Mouse (Mus musculus) embryo, embryonic 9.5 days (tissue): ENCODE measurements at regions not wholly inside any gene's neighbourhood (a gene's known extent, or its start where the extent isn't known, plus 50 kb on each side); places are given as distances from the start of the nearest gene placed in this dataset.

Experiments used
- DNase-seq: peaks from one replicate; pipeline ENCODE4 v3.0.0-alpha.2; 2017; ENCODE audit errors: extremely low spot score

DNA sequence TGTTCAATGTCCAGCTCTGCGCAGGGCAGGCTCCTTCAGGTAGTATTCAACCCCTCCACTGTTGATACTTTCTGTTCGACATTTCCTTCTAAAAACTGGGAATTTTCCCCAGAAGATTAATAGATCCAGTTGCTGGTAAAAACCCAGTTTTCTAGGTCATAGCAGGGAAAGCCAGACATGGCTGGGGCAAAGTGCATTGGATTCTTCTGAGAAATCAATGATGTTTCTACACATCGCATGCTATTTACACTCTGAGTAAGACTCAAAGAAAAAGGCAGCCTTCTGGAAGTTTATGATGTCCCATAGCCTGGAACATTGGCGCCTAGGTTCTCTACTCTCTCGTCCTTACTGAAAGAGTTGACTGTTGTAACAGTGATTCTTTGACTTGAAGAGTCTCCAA is 80.0 kb upstream of the Nphp3 start:
- no peak for DNase-seq

DNA sequence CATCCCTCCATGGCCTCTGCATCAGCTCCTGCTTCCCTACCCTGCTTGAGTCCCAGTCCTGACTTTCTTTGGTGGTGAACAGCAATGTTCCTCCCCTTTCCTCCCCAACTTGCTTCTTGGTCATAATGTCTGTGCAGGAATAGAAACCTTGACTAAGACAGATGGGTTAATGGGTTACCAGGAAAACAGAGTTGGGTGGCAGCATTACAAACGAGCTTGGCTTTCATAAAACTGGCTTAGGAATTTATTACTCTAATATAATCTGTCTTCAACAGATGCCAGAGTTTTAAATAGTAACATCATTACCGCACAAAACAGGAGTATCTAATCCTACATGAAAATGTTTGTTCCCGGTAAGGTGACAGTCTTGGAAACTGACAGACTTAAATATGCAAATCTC is 77.7 kb upstream of the Nphp3 start:
- no peak for DNase-seq

DNA sequence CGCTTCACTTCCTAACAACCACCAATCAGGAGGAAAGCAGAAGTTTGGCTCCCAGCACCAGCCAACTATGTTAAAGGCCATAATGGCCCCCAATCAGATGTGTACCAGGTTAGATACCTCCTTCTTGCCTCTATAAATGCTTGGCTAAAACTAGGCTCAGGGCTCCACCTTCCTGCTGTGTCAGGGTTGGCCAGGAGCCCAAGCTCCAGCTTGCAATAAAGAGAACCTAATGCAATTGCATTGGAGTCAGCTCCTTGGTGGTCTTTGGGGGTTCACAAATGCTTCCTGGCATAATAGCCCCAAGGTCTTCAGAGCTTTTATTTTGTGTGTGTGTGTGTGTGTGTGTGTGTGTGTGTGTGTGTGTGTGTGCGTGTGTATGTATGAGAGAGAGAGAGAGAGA is 76.9 kb upstream of the Nphp3 start:
- DNase-seq = no peak

DNA sequence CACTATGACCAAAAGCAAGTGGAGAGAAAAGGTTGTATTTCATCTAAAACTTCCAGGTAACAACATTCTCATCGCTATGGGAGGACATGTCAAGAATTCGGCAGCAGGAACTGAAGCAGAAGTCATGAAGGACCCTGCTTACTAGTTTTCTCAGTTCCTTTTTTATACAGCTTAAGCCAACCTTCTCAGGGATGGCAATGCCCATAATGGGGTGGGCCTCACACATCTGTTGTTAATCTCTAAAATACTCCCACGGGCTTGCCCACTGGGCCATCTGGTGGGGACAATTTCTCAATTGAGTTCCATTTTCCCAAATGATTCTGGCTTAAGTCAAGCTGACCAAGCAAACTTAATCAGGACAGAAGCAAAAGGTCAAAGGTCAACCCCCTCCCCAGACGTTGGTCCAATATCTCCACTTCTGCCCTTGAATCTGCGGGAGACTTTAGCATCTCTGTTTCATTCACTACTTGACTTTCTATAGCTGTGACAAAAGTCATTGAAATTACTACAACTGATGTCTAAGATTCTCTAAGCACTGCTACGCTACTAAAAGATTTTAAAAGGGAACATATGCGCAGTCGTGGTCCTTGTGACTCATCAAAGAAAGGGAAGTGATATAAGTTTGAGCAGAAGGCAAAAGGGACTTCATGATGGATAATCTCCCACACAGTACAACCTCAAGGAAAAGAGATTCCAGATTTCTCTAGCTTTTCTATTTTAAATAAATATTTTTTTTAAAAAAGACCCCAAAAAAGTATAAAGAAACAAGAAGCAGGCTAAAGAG is 73.4 kb upstream of the Nphp3 start:
- peak; percentile 15 for DNase-seq

DNA sequence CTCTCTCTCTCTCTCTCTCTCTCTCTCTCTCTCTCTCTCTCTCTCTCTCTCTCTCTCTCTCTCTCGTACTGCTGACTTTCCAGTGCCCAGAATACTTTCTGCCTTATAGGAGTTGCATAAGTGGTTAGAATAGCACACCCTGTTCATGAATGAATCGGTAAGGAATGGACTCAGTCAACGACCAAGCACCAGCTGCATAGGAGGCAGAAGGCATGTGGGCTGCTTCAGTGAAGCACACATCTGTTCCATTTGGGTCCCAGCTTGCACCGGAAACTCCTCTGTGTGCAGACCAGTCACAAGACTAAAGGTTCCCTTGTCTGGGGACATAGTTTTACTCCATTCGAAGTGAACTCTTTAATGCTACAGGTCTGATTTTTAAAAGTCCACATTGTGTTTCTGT is 64.3 kb upstream of the Nphp3 start:
- DNase-seq = no peak

DNA sequence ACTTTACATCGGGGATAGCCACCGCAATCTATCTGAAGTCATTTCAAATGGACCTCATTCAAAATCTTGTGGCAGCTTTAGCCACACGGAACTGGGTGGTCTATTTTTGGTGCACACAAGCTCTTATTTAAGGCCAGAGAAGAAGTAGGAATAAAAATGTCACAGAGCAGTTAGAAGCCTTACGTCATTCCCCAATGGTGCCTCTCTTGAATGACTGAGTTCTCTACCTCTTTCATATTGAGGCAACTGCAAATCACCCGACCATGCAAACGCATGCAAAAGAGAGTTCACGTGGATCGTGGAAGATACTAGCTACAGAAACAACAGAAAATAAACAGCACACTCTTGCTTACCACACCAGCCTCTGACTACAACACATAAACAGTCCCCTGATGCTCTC is 62.3 kb upstream of the Nphp3 start:
- DNase-seq = no peak

DNA sequence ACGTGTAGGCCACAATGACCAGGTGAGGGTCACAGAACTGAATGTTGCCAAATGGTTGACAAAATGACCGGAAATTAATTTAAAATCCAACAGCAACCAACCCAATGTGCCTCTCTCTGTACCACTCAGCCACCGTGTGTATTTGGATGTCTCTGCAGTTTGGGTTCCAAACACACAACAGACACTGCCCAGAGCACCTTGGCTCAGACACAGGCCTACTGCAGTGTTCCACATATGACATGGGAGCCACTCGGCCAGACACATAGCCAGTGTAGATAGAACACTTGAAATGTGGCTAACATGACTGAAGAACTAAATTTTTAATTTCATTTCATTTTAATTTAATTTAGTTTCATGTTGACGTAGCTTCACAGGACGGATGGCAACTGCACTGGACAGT is 61.8 kb upstream of the Nphp3 start:
- DNase-seq = no peak

DNA sequence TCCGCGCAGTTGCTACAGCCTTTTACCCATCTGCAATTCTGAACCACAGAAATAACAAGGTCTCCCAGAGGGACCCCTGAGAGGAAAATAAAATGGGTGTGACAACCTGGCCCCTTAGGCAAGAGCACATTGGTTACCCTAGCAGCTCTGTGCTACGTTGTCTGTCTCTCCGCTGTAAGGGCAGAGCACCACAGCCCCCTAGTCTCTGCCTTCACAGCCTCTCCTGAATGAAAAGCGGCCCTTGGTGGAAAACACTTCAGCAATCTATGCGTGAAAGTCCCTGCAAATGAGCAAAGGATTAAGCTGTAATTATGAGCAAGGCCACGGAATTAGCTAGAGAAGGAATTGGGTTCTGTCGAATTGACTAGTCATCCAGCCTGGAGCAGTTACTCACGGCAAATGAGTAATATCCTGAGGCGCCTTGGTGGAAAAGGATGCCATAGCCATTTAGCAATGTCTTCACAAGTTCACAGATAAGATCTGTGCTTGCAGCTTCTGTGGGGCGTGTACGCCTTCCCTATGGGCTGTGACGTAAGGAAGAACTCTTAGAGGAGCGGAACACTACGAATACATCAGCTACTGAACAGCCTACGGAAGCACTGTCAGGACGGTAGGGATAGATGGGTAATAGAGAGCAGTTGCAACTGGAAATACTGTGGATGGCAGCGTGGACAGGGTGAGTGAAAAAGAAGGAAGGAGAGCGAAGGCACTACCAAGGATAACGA is 61.0 kb upstream of the Nphp3 start:
- no peak for DNase-seq

DNA sequence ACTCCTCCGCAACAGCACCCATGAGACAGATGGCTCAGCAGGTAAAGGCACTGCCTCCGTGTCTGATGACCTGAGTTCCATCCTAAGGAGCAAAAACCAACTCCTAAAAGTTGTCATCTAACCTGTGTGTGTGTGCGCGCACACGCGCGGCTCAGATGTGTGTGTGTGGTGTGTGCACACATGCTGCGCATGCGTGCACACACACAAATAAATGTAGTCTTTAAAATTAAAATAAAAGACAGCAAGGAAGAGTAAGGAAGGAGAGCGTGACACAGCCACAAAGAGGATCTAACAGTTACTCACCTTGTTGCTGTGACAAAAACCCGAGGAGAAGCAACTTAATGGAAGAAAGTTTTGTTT is 60.5 kb upstream of the Nphp3 start:
- DNase-seq = no peak

DNA sequence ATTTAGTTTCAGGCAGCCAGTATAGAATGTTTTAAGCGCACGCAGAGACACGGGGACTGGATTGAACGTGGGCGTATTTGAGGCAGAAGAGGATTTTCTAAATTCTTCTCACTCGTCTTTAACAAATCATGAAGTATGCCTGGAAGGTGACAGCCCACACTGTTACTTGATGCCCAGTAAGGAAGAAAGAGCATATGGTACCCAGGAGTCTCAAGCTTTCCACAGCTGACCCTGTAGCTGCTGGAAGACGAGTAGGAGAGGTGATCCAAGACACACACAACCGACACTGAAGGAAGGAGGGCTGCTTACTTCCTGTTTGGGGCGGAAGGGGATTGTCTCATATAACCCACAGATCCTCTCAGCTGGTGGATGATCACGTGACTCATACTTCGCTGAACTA is 56.9 kb upstream of the Nphp3 start:
- no peak for DNase-seq

DNA sequence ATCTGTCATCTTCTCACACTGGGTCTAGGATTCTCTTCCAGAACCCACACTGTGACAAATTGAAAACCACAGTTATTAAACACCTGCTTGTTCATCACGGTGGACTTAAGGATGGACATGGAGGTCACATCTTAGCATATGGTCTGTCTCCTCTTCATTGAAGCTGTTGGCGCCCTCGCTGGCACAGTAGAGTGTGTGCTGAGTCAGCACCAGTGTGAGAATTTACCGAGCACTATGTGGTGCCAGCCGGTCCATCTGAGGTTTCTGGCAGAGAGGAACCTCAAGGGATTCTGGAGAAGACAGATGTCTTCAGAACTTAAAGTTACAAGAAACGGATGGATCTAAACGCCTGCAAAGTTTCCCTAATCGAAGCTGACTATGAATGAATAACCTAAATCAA is 50.5 kb upstream of the Nphp3 start:
- no peak for DNase-seq
